Mouse (Mus musculus) layer of hippocampus, adult 18-20 months (tissue): ENCODE data around the gene Capn10. TPM values are rescaled to one million over a fixed set of nuclear protein-coding genes. Genes with fewer than 3 reads are reported as not detected.

Source experiments
- DNase-seq, 2 experiments: peaks; one replicate each; pipeline ENCODE4 v3.0.0; 2022; ENCODE audit warnings: low spot score in 2 of 2
- total RNA-seq, 2 experiments: library from RNA; stranded (reverse); gene quantifications; 2 replicates each; pipeline ENCODE4 v1.2.3; 2021

Gene Capn10
- total RNA-seq, 2 experiments from 2014 or later: 42.4 to 43.2 TPM

DNA sequence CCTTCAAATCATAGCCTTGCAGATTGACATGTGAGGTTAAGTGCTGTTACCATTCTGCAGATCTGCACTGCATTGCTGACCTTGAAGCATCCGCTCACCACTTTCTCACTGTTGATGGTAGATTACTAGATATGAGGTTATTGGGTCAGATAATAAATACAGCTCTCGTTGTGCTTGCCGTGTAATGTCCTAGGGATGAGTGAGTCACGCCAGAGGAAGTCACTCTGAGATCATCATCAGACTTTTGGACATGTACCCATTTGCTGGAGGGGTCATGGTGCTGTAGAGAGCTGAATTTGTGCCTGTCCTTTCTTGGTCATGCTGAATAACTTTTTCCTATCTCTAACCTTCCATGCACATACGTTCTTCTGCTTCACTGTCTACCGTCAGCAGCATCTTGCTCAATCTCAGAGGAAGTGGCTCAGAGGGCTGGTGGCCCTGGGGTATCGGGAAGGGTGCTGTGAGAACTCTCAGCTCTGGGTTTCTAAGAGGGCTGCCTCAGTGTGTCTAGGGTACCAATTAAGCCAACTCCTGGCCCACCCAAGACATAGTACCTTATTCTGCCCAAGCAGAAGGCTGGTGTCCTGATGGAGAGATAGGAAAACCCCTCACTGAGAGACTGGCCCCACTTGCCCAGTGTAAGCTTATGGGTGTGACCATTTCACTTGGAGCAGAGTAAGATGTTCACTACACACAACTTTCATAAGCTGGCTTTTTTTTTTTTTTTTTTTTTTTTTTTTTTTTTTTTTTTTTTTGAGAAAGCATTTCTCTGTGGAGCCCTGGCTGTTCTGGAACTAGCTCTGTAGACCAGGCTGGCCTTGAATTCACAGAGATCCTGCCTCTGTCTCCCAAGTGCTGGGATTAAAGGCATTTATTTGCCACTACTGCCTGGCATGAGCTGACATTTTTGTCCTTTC is 38.0 kb downstream of the Capn10 start:
- no peak for DNase-seq

DNA sequence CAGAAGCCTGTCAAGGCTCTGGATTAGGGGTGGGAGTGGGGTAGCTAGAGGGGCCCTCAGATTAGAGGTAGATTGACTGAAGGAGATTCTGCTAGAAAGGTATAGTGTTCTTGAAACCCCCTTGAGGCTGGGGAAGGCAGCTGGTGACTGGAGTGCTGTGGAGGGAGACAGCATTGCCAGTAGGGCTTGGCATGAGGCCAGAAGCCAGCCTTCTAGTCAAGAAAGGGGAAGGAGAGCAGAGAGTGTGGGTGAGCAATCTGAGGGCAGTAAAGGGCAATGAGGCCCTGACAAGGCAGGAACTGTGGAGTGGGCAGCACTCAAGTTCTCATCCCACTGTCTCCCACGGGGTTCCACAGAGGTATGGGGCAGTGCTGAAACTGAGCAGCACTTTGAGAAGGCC is 38.7 kb downstream of the Capn10 start:
- DNase-seq: peak in 1 of 2 experiments; percentile 17

DNA sequence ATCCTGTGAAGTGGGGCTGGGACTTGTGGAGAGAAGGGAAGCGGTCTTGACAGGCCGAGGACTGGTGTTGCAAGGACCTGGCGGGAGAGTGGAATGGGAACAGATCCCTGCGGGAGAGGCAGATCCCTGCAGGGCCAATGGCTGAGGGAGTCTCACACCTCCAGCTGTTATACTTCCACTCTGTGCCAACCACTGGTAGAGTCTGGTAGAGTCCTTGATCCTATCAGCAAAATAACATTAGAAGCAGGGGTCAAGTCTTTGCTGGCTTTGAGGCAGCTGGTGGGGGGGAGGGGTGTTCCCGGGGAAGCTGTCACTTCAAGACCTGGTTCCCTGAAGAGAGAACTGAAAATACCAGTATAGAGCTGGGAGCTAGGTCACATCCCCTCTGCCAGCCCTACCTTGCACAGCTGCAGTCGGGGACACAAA is 42.0 kb downstream of the Capn10 start:
- DNase-seq: no peak

DNA sequence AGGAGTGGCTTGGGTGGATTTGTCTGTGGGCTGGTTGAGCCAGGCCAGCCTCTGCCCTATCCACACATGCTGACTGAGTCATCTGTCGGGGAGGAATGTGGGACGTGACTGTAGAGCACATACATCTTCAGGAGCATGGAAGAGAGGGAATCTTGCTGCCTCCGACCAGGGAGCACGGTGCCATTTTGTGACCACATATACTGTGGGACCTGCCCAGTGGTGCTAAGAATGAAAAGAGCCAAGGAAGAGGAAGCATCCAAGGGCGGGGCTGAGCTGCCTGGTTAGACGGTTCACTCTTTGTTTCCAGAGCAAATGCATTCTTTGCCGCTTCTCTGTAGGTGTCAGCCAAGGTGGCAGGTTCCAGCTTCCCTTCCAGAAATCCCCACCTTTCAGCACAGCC is 44.5 kb downstream of the Capn10 start:
- DNase-seq: no peak

DNA sequence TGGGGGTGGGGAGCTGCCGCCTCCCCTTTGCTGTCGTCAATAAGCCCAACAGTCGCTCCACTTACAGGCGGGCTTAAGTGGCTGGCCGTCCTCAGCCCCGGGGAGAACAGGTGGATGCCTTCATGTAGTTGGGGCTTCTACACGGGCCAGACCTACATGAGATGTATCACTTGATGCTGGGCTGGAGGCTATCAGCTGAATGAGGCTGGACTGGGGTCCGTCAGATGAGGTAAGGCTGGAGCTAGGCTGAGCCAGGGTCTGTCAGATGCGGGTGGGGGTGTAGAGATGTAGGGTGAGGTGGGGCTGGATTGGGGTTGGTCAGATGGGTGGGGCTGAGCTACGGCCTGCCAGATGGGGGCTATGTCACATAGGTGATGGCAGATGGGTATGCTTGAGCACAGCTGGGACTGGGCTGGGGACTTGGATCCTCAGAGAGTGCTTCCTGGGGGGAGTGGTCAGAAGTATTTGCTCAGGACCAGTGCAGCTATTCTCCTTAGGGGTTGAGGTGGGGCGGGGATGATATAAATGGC is 45.0 kb downstream of the Capn10 start:
- DNase-seq: no peak

DNA sequence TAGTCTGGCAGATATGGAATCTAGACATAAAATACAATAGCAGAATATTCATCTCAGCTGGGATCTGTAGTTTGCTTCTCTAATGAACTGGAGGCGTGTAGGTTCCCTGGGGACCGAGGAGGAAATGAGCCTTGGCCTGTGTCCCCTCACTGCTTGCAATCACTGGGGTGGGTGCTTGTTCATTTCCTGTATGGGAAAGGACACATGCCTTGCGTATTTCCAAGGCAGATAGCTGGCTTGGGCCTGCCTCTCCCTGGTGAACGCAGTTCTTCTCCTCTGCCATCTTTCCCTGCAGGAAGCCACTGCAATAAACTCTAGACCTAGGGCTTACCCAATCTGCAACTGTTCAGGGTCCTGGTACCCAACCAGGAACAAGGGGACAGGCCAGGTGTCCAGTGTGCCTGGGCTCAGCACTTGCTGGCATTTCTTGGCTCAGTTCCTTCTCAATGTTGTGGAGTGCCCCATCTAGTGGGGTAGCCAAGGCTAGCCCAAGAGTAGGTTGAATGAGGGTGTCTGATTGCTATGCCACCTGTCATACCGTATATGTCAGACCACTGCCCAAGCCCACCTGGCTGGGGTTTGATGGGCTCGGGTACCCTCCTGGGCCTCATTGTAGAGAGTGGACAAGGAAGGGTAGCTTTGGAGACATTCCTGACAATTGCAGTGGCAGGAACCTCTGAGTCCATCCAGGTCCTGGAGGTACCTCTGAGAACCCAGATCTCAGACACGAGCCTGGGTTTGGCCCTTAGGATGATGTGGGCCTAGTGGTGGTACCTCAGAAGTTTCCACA is 47.1 kb downstream of the Capn10 start:
- DNase-seq: no peak

DNA sequence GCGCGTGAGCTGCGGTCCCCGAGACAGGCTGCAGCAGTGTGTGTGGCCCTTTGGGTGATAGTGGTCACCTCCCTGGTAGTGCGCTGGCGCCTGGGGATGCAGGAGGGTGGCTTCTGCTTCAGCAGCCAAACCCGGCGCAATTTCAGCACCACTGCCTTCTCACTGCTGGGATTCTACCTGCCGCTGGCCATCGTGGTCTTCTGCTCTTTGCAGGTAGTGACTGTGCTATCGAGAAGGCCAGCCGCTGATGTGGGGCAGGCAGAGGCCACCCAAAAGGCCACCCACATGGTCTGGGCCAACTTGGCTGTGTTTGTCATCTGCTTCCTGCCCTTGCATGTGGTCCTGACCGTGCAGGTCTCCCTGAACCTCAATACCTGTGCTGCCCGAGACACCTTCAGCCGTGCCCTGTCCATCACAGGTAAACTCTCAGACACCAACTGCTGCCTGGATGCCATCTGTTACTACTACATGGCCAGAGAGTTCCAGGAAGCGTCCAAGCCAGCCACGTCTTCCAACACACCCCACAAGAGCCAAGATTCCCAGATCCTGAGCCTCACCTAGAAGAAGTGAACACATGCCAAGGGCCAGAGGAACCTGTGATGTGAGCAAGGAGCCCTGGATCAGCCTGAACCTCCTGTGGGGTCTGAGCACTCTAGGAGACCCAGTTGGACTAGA is 48.9 kb downstream of the Capn10 start:
- no peak for DNase-seq

DNA sequence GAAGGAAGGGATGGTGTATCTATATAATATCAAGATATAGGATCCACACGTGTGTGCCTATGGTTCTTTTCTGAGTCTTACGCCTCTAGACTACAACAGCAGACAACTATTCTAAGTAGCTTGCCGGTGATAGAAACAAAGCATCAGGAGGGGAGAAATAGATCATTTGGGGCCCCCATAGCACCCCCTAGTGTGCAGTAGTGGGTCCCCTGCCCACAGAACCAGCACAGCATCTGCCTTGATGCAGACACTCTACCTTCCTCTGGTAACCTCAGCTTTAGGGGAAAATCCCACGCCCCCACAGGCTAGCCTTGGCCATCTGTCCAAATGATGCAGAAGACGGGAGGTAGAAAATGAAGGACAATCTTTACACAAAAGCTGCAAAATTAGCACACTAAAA is 50.8 kb downstream of the Capn10 start:
- no peak for DNase-seq

DNA sequence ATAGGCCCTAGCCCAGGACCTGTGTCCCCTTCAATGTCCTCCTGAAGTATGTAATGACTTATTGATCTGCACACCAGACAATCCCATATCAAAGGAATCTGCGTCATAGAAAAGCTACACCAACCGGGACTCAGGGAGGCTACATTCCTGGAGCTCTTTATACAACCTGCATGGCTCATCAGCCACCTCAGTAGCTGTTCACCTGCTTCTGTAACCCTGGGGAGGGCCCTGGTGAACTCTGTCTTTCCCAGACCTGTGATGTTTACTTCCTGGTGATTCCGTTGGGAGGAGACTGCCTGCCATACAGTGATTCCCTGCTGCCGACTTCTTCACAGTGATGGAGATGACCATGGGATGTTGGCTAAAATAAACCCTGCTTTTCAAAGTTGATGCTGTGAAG is 54.7 kb downstream of the Capn10 start:
- DNase-seq: no peak

DNA sequence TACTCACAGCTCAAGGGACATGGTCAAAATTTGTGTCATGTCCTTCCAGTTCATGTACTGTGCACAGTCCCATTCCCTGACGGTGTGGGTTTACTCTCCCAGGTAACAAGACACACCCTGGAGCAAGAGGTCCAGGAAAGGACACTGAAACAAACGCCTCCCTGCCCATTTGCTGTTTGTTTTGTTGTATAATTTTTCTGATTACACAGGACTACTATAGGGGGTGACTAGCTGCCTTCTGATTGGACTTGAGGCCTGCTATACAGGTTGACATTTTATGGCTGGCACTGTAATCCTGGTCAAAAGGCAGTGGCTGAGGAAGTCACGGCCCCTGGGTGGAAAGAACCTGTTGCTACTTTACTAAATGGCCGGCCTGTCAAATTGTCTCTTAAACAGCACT is 55.7 kb downstream of the Capn10 start:
- no peak for DNase-seq

DNA sequence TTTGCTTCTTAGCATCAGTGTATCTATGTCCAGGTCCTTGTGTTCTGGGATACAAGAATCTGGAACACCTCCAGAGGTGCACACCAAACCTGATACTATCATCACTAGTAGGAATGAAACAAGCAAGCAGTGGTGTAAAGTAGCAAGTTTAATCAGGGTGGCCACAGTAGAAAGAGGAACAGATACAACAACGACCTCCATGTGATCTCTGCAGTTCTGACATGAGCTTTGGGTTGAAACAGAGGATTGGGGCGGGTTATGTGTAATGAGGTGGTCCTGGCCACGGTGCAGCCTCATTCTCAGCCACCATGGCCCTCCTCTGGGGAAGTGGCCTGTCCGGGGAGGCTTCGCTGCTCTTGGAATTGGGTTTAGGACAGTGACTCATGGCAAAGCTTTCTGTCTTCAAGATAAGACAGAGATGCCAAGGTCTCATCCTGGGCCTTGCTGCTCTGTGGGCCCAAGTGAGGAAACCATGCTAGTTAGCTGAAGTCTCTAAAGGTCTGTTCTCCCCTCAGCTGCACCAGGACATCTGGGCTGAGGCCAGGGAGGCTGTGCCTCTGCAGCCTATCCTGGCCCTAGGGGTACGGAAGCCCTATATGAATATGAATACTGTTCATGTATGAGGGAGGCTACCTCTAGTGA is 58.2 kb downstream of the Capn10 start:
- DNase-seq: no peak

DNA sequence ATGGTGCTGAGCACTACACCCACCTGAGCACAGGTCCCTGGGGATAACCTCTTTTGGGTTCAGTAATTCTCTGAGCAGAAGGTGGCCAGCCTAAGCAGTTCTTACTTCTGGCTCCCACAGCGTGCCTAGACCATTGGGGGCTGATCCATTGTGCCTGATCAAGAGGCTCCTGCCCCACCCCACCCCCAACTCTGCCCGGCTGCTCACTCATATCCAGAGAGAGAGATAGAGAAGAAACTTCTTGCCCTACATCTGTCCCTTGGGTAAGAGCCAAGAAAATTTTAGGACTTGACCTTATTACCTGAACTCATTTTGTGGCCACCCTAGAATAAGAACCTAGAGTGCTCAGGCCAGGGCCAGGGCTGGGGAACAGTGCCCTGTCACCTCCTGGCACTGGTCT is 58.7 kb downstream of the Capn10 start:
- no peak for DNase-seq

Other genes with a start within 250 kb of the Capn10 start
- 100 to 1,000 TPM; 136 to 139 TPM for gene Gpc1, start 102.7 kb upstream of the Capn10 start, total RNA-seq
- gene Ankmy1, start 31.5 kb upstream of the Capn10 start, total RNA-seq: under 1 TPM; 0.42 to 0.53 TPM
- gene Dusp28, start 27.4 kb upstream of the Capn10 start, total RNA-seq: 10 to 100 TPM; 16.0 to 17.9 TPM
- 10 to 100 TPM; 32.5 to 33.6 TPM for gene Rnpepl1, start 23.6 kb upstream of the Capn10 start, total RNA-seq
- gene Gpr35, start 16.5 kb downstream of the Capn10 start, total RNA-seq: under 1 TPM; 0.52 to 0.71 TPM
- not detected for gene Aqp12, start 72.0 kb downstream of the Capn10 start, total RNA-seq
- gene Kif1a, start 167.6 kb downstream of the Capn10 start, total RNA-seq: 100 to 1,000 TPM; 637 to 653 TPM
- not detected for gene Agxt, start 200.9 kb downstream of the Capn10 start, total RNA-seq
- gene 2310007B03Rik, start 226.6 kb downstream of the Capn10 start, total RNA-seq: not detected
- gene Crocc2, start 234.3 kb downstream of the Capn10 start, total RNA-seq: under 1 TPM; 0.20 to 0.42 TPM